ENCODE assay signal across 9 mouse cellular contexts in genomic region chr11:21997561-21998140, GRCm38 (mm10). TPM values are rescaled to one million over a fixed set of nuclear protein-coding genes. Genes with fewer than 3 reads are reported as not detected.
DNase-seq lines count a peak whose midpoint lies in the region; ATAC-seq lines count a peak whose summit lies in the region.
"Had no signal": no experiment of that assay in that cellular context is flagged by ENCODE, and none has a peak within 500 bp of the region (broad histone marks: within the 10 kb centered on the region; RNA-seq: fewer than 3 reads in every experiment).

No protein-coding gene starts in this region.

- H3K9me3 ChIP-seq in heart, embryonic 12.5 days (replicated peaks): peaks cover 4% of the 10 kb centered on the region; the same call in 1 of the 2 replicates
- H3K9me3 ChIP-seq: heart, embryonic 15.5 days had no signal

- H3K4me2 ChIP-seq in heart, embryonic 12.5 days: 0 out of 2 replicates have a peak overlapping the region, but pooled peaks have one; percentile 72

- H3K4me1 ChIP-seq in heart, embryonic 12.5 days (replicated peaks): peaks cover 50% of the 10 kb centered on the region

- H3K36me3 ChIP-seq in heart, embryonic 12.5 days: no peaks in the 10 kb centered on the region
- H3K36me3 ChIP-seq: heart, embryonic 15.5 days had no signal

- H3K27ac ChIP-seq in heart, embryonic 12.5 days (ENCODE audit: poor library complexity, severe bottlenecking): no peak overlapping the region
- H3K27ac ChIP-seq: heart, embryonic 15.5 days had no signal

- peak overlapping the region; percentile 6; the same call in 1 of the 2 replicates for H3K4me3 ChIP-seq in heart, embryonic 12.5 days

- no peak overlapping the region for H3K9ac ChIP-seq in heart, embryonic 12.5 days
- H3K9ac ChIP-seq: heart, embryonic 15.5 days had no signal

- no peak for ATAC-seq in heart, embryonic 12.5 days (ENCODE audit: insufficient number of reproducible peaks, low FRiP score)

- 4% methylated on average over 20 of the region's 20 CpGs for WGBS in heart, embryonic 12.5 days

- peaks cover 67% of the 10 kb centered on the region for H3K27me3 ChIP-seq in heart, embryonic 12.5 days (replicated peaks)

- DNase-seq in heart, postnatal 25 days (ENCODE audit: low spot score): no peak
- DNase-seq in right cerebral cortex, postnatal 4 days: peak; percentile 32
- DNase-seq in right cerebral cortex, postnatal 36 days (ENCODE audit: low spot score in 2 of 2): no peak
- DNase-seq in kidney, postnatal 4 days: peak; percentile 29 to 38
- no peak for DNase-seq in thymus, postnatal 25 days
- DNase-seq in spleen, adult 18-20 months: no peak
- no peak for DNase-seq in natural killer cell, adult 2 months (ENCODE audit: low spot score in 2 of 2)

- intact Hi-C loops in heart, postnatal 25 days (cut with DNase I): loop anchor here (10.0 kb wide), 1 partner anchor 287 kb away; no protein-coding TSS in a partner anchor

RNA-seq across cellular contexts. Expression of gene Otx1, which starts 5.0 kb away (rescaled TPM):
- 0.28 and 0.45 TPM in 2 replicates for polyA plus RNA-seq in heart, embryonic 12.5 days (2016; fragmentation: Nextera tagmentation; extraction: Ambion mirVana)
- total RNA-seq in heart, postnatal 25 days (2021): not detected

Comparison
In these comparisons a context has a peak if more than half of its experiments do, and no peak if none do; other contexts are left out.
1. DNase-seq: peak in right cerebral cortex, postnatal 4 days (single experiment) and kidney, postnatal 4 days (2 of 2); none in heart, postnatal 25 days (single experiment), right cerebral cortex, postnatal 36 days (0 of 2), thymus, postnatal 25 days (single experiment), spleen, adult 18-20 months (0 of 2) and natural killer cell, adult 2 months (0 of 2).